Mouse (Mus musculus): ENCODE data around the gene Atf7ip.
A peak's percentile ranks its signal among the peaks of the same experiment; 100 is the strongest.

The Atf7ip gene

DNA sequence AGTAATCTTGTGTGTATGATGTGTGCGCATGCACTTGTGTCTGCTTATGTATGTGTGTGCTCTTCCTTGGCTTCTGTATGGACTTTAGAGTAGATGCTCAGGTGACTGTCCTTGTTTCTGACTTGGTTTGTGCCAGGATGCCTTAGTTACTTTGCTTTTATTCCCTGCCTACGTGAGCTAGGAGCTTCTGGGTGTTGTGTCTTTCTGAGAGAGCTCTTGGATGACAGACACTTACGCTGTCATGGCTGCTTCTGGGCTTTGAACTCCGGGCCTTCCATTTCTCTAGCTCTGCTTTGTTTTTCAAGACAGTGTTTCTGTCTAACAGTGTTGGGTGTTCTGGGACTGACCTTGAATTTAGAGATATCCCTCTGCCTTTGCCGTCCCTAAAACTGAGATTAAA is 16.7 kb downstream of the Atf7ip start:
- no peak for DNase-seq (ENCODE audit: low read depth, low spot score)

DNA sequence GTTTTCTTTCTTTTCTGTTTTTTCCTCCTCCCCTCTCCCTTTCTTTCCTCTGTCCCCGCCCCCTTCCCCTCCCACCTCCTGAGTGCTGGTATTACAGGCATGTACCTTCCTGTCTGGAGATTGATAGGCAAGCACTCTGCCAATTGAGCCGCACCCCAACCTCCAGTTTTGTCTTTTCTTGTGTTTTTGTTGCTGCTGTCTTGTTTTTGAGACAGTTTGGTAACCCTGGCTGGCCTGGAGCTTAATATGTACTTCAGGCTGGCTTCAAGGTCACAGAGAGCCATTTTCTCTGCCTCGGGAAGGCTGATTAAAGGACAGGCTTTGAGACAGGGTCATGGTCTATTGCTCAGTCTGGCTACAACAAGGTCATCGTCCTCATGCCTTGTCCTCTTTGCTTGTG is 18.8 kb downstream of the Atf7ip start:
- no peak for DNase-seq (ENCODE audit: low read depth, low spot score)

DNA sequence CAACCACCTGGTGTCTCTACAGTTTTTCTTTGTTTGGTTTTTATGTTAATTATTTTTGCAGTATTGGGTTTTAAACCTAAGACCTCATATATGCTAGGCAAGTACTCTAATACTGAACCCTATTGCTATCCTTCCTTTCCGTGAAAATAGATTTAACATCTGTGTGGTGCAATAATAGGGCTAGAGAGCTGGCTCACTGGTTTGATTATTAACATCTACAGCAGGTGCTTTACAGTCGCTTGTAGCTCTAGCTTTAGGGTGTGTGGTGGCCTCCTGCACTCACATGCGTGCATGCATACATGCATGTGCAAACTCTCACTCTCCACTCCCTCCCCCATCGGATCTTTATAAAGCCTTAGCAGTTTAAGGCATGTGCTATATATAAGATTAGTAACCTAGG is 19.6 kb downstream of the Atf7ip start:
- no peak for DNase-seq (ENCODE audit: low read depth, low spot score)

- no peak for DNase-seq (ENCODE audit: low read depth, low spot score)
These were observed 23.2 kb downstream of the Atf7ip start for GRCm38 (mm10) chr6:136529156-136529555.

- peak; percentile 37 for DNase-seq (ENCODE audit: low read depth, low spot score)
These were observed 25.8 kb downstream of the Atf7ip start for GRCm38 (mm10) chr6:136531792-136532230.

GRCm38 (mm10) chr6:136532535-136533291 is 26.7 kb downstream of the Atf7ip start:
- DNase-seq (ENCODE audit: low read depth, low spot score), result peak; percentile 97

DNA sequence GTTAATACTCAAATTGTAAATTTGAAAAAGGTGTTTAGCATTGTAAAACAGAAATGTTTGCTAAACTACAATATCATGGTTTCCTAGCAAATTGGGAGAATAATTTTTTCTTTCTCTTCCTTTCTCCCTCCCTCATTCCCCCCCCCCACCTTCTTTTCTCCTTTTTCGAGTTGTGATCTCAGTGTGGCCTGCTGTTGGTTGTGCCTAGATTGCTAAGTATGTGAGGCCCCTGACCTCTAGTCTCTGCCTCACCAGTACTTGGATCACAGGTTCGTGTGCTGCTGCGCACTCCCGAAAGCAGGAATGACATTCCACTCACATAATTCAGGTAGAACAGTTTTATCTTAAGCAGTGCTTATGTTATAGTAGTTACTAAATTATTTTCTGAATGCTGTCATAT is 27.8 kb downstream of the Atf7ip start:
- no peak for DNase-seq (ENCODE audit: low read depth, low spot score)

- DNase-seq (ENCODE audit: low read depth, low spot score), result no peak
These were observed 28.5 kb downstream of the Atf7ip start for GRCm38 (mm10) chr6:136534444-136534843.

GRCm38 (mm10) chr6:136535176-136535575 is 29.2 kb downstream of the Atf7ip start:
- DNase-seq (ENCODE audit: low read depth, low spot score), result no peak

DNA sequence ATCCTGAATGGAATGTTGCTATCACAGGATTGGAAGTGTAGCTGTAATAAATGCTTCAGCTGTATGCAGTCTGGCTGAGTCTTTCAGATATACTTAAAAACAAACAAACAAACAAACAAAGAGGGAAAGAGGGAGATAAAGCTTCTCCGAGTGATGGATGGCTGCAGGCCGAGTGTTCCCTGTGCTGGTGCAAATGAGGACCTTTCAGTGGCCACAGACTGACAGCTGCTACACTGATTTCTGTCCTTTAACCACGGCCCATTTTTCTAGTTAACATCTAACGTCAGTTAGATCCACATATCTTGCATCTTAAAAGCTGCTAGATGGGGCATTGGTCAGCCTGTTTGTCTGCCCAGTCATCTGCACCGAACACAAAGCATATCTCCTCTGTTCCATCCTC is 30.2 kb downstream of the Atf7ip start:
- DNase-seq (ENCODE audit: low read depth, low spot score), result no peak

DNA sequence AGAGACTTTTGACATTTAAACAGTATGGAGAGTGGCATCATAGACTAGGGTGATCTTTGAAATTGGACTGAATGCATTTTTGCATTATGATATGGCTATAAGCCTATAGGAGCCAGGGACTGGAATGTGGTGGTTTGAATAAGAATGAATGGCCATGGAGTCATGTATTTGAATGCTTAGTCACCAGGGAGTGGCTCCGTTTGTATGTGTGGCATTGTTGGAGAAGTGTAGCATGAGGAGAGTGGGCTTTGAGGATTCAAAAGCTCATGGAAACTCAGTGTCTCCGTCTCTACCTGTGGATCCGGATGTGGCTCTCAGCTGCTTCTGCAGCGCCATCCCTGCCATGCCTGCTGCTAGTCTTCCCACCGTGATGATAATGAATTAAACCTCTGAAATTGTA is 35.4 kb downstream of the Atf7ip start:
- DNase-seq (ENCODE audit: low read depth, low spot score), result no peak

DNA sequence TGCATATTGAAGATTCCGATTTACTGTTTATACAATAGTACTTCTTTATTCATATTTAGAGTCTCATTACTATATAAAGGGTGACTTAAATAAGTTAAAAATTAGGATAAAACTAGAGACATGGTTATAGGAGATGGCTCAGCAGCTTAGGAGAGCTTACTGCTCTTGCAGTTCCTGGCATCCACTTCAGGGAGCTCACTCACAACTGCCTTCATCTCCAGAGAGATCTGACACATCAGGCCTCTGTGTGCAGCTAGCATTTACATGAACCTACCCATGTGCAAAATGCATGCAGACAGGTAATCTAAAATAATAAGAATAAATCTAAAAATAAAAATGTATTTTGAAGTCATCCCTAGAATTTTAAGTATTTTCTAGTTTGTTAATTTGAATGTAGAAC is 36.1 kb downstream of the Atf7ip start:
- DNase-seq (ENCODE audit: low read depth, low spot score), result no peak

DNA sequence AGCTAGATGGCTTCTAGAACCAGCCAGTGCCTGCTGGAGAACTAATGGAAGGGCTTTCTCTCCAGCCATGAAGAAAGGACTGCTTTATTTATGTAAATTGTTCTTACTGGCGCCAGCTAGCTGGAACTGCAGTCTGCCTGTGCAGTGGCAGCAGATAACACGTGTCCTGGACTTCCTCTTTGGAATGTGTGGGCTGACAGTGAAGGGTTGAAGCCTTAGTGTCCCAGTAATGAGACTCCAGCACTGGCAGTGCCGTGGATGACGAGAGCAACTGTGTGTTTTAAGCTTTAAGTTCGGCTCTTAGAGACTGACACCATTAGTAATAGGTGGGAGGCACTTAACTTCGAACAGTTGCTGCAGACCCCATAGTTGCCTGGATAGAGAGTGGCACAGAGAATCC is 37.2 kb downstream of the Atf7ip start:
- DNase-seq (ENCODE audit: low read depth, low spot score), result peak; percentile 94

DNA sequence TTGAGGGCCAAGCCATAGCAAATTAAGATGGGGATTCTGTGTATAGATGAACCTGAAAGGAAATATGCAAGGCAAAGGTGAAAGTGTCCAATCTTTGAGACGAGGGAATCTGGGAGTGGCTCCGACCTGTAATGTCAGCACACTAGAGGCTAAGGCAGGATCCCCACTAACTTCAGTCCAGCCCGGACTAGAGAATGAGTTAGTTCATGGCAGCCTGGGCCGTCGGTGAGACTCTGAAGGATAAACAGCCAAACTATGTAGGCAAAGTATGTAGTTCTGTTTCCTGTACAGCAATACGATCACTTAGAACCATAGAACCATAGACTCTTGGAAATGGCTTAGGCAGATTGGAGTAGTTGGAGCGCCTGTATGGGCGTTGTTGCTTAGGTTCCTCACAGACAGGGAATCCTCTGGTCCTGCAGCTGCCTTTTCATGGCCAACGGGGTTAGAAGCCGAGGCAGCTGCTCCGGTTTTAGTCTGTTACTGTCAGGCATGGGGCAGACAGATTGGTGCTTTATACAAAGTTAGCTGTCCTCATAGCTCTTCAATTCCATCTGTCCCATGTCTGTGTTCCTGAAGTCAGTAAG is 39.4 kb downstream of the Atf7ip start:
- DNase-seq (ENCODE audit: low read depth, low spot score), result no peak

DNA sequence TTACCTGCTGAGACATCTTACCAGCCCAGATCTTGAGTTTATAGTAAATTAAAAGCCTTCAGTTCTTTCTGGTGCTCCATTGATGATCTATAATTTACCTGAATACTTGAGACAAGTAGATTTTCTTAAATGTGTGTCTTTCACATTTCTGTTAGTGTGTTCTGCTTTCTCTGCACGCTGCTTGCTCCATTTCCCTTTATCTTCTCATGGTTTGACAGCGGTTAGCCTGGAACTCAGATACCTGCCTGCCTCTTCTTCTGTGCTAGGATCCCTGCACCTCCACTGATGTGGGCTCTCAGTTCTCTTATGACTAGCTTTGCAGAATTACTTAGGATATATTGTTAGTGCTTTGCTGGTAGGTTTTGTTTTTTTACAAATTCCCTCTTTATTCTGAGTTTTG is 40.3 kb downstream of the Atf7ip start:
- no peak for DNase-seq (ENCODE audit: low read depth, low spot score)

DNA sequence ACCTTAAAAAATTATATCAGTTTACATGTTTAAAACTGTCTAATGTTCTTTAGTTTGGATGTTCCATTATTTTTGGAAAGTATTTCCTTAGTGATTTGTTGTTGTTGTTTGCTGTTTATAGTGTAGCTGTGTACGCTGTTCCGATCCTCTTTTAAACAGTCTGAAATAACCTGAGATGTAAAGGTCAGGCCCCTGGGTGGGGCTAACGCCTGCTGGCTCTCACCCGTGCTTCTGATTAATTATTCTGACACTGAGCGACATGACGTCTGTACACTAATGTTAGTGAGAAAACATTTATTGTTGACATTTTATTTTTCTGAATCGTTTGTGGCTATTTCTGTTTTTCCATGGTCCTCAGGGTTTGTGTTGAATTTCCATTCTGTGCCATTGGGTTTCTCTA is 41.0 kb downstream of the Atf7ip start:
- DNase-seq (ENCODE audit: low read depth, low spot score), result peak; percentile 54

DNA sequence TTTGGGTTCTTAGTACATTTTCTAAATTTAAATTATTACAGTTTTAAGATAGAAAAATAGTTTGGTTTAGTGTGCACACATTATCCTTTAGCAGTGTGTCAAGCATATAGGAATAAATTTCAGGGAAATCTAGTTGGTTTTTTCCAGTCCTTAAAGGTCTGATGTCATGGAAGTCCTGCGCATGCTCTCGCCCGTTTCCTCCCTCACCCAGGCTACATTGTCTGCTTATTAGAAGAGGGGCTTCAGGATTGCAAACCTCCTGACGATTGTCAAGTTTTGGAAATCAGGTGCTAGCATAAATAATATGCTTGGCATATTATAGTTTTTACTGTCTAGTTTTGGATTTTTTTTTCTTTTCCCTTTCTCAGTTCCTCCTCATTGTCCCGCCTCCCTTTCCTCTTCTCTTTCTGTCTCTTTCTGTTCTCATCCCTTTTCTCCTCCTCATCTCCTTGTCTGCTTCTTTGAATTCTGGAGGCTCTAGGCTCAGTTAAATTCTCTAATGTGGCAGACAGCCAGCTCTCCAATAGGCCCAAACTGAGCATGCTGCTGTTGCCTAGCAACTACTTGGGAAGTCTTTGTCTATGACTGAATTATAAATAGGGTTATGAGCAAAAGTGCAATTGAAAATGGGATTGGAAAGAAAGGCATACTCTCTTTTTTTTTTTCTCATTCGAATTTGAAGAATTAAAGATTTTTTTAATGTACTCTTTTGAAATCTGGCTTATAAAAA is 42.2 kb downstream of the Atf7ip start:
- DNase-seq (ENCODE audit: low read depth, low spot score), result peak; percentile 98

- DNase-seq (ENCODE audit: low read depth, low spot score), result peak; percentile 58
These were observed 42.8 kb downstream of the Atf7ip start for GRCm38 (mm10) chr6:136548796-136549195.

DNA sequence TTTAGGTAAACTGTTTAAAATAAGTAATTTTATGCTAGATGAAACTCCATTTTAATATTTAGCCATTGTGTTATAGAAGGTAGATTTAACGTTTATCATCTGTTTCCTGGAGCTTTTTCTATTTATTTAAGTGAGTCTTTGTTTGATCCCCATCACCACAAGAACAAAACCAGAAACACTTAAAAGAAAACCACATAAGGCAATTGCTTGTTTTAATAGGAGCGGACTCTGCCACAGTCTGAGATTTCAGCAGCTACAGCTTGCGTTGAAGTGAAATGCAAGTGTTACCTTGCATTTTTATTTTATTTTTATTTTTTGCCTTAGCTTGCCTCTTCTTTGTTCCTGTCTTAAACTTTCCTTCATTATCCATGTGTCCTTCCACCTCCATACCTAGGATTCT is 43.6 kb downstream of the Atf7ip start:
- no peak for DNase-seq (ENCODE audit: low read depth, low spot score)

- DNase-seq (ENCODE audit: low read depth, low spot score), result peak; percentile 90
These were observed 44.8 kb downstream of the Atf7ip start for GRCm38 (mm10) chr6:136550596-136551304.

- DNase-seq (ENCODE audit: low read depth, low spot score), result no peak
These were observed 45.7 kb downstream of the Atf7ip start for GRCm38 (mm10) chr6:136551550-136552109.

- no peak for DNase-seq (ENCODE audit: low read depth, low spot score)
These were observed 47.2 kb downstream of the Atf7ip start for GRCm38 (mm10) chr6:136553156-136553555.

Data from brain, adult 2 months (tissue).